Mouse (Mus musculus): ENCODE measurements at regions not wholly inside any gene's neighbourhood (a gene's known extent, or its start where the extent isn't known, plus 50 kb on each side); places are given as distances from the start of the nearest gene placed in this dataset.

- no peak for DNase-seq (ENCODE audit: low read depth)
These were observed 52.1 kb upstream of the Hmcn1 start for GRCm38 (mm10) chr1:151045334-151045733.

GRCm38 (mm10) chr1:151046626-151047025 lies 53.4 kb upstream of the Hmcn1 start:
- no peak for DNase-seq (ENCODE audit: low read depth)

GRCm38 (mm10) chr1:151049726-151050506 lies 56.7 kb upstream of the Hmcn1 start:
- no peak for DNase-seq (ENCODE audit: low read depth)

GRCm38 (mm10) chr1:151050507-151050816 lies 57.2 kb upstream of the Hmcn1 start:
- no peak for DNase-seq (ENCODE audit: low read depth)

GRCm38 (mm10) chr1:151053268-151053667 lies 60.0 kb upstream of the Hmcn1 start:
- no peak for DNase-seq (ENCODE audit: low read depth)

GRCm38 (mm10) chr1:151055396-151055795 lies 62.2 kb upstream of the Hmcn1 start:
- no peak for DNase-seq (ENCODE audit: low read depth)

GRCm38 (mm10) chr1:151059546-151060136 lies 66.4 kb upstream of the Hmcn1 start:
- DNase-seq (ENCODE audit: low read depth) = no peak

GRCm38 (mm10) chr1:151065090-151065567 lies 71.9 kb upstream of the Hmcn1 start:
- DNase-seq (ENCODE audit: low read depth) = peak; percentile 8

GRCm38 (mm10) chr1:151066379-151067128 lies 73.3 kb upstream of the Hmcn1 start:
- no peak for DNase-seq (ENCODE audit: low read depth)

- DNase-seq (ENCODE audit: low read depth) = peak; percentile 33
These were observed 81.5 kb upstream of the Hmcn1 start for GRCm38 (mm10) chr1:151074508-151075314.

GRCm38 (mm10) chr1:151075541-151075940 lies 82.3 kb upstream of the Hmcn1 start:
- DNase-seq (ENCODE audit: low read depth) = no peak

- DNase-seq (ENCODE audit: low read depth) = peak; percentile 65
These were observed 85.8 kb upstream of the Hmcn1 start for GRCm38 (mm10) chr1:151078909-151079522.

- DNase-seq (ENCODE audit: low read depth) = no peak
These were observed 86.6 kb upstream of the Hmcn1 start for GRCm38 (mm10) chr1:151079614-151080360.

GRCm38 (mm10) chr1:151080510-151080980 lies 87.3 kb upstream of the Hmcn1 start:
- no peak for DNase-seq (ENCODE audit: low read depth)

GRCm38 (mm10) chr1:151082510-151083033 lies 89.3 kb upstream of the Hmcn1 start:
- no peak for DNase-seq (ENCODE audit: low read depth)

- DNase-seq (ENCODE audit: low read depth) = no peak
These were observed 90.6 kb upstream of the Hmcn1 start for GRCm38 (mm10) chr1:151083806-151084205.

GRCm38 (mm10) chr1:151086111-151086859 lies 93.0 kb upstream of the Hmcn1 start:
- DNase-seq (ENCODE audit: low read depth) = no peak

GRCm38 (mm10) chr1:151087151-151087660 lies 94.0 kb upstream of the Hmcn1 start:
- no peak for DNase-seq (ENCODE audit: low read depth)

- no peak for DNase-seq (ENCODE audit: low read depth)
These were observed 94.4 kb upstream of the Gm47985 start for GRCm38 (mm10) chr1:151087811-151088511.

Data from 416B (cell line).